Mouse (Mus musculus) ES-Bruce4 (cell line): Measurements from ENCODE around the gene Rccd1.

Experiments used
- EP300 ChIP-seq: IDR thresholded peaks from 2 replicates; pipeline ENCODE4 v1.6.1; 2011; ENCODE audit warnings: low read depth, low read length; ENCODE audit not compliant: insufficient read depth
- POLR2A ChIP-seq: IDR thresholded peaks from one replicate; pipeline ENCODE4 v1.8.1; 2011; ENCODE audit warnings: low read length; ENCODE audit not compliant: insufficient read depth

- no peak for TF ChIP-seq EP300
- no peak for TF ChIP-seq POLR2A
These were observed 25.5 kb downstream of the Rccd1 start for GRCm38 (mm10) chr7:80298754-80299153.
